Mouse (Mus musculus) megakaryocyte, embryonic 14.5 days (primary cell): Measurements from ENCODE around the gene Hddc2.

Experiments
- FLI1 ChIP-seq: IDR thresholded peaks from 2 replicates; pipeline ENCODE4 v1.6.1; 2012; ENCODE audit warnings: low read length, inconsistent platforms, mixed read lengths
- GATA1 ChIP-seq: IDR thresholded peaks from 3 replicates; pipeline ENCODE4 v1.6.1; 2012; ENCODE audit warnings: mixed read lengths, low read length, inconsistent platforms, borderline replicate concordance

- TF ChIP-seq GATA1 = no peak
- no peak for TF ChIP-seq FLI1
Observed at GRCm38 (mm10) chr10:31318491-31318890, 5.3 kb downstream of the Hddc2 start.
